Mouse (Mus musculus): ENCODE data around the gene Cish.

GRCm38 (mm10) chr9:107260429-107260828, 35.4 kb upstream of the Cish start:
- TF ChIP-seq POLR2A (IDR thresholded peaks at IDR 0.05; ENCODE audit: insufficient read length, low read depth) (no peak), MYOG (IDR thresholded peaks at IDR 0.05; ENCODE audit: control insufficient read depth in 1 of 3, insufficient read depth in 1 of 3, insufficient read length in 2 of 3, low read depth in 2 of 3) (no peak), POLR2AphosphoS2 (IDR thresholded peaks at IDR 0.05; ENCODE audit: insufficient read length, low read depth) (no peak), MYOD1 (IDR thresholded peaks at IDR 0.05; ENCODE audit: control insufficient read depth in 1 of 3, insufficient read length in 2 of 3, low read depth in 2 of 3) (no peak), REST (IDR thresholded peaks at IDR 0.05; ENCODE audit: insufficient read depth, insufficient read length) (no peak), TCF12 (IDR thresholded peaks at IDR 0.05; ENCODE audit: insufficient read depth, poor library complexity, severe bottlenecking) (no peak), CEBPB (IDR thresholded peaks at IDR 0.05; ENCODE audit: insufficient read depth, poor library complexity, severe bottlenecking) (no peak), USF1 (IDR thresholded peaks at IDR 0.05; ENCODE audit: low read depth) (no peak), MAX (IDR thresholded peaks at IDR 0.05; ENCODE audit: low read depth) (no peak), TCF3 (IDR thresholded peaks at IDR 0.05; ENCODE audit: insufficient read length, low read depth) (no peak), E2F4 (IDR thresholded peaks at IDR 0.05; ENCODE audit: insufficient read depth) (no peak), SRF (IDR thresholded peaks at IDR 0.05; ENCODE audit: control insufficient read depth, insufficient read length, low read depth) (no peak)

Data from myocyte (in vitro differentiated cells).